Mouse (Mus musculus) olfactory bulb, adult 2 months (tissue): ENCODE measurements around the gene Bpifb6.

Source experiments
- CTCF ChIP-seq: fragments of 200-500 bp; IDR thresholded peaks from 2 replicates; pipeline ENCODE4 v1.5.1; 2012; ENCODE audit warnings: low read depth, mild to moderate bottlenecking, low read length, moderate library complexity; ENCODE audit not compliant: insufficient read depth
- POLR2A ChIP-seq: fragments of 200-500 bp; IDR thresholded peaks from 2 replicates; pipeline ENCODE4 v1.6.1; 2012; ENCODE audit warnings: mild to moderate bottlenecking, low read depth, low read length, moderate library complexity; ENCODE audit not compliant: insufficient read depth

DNA sequence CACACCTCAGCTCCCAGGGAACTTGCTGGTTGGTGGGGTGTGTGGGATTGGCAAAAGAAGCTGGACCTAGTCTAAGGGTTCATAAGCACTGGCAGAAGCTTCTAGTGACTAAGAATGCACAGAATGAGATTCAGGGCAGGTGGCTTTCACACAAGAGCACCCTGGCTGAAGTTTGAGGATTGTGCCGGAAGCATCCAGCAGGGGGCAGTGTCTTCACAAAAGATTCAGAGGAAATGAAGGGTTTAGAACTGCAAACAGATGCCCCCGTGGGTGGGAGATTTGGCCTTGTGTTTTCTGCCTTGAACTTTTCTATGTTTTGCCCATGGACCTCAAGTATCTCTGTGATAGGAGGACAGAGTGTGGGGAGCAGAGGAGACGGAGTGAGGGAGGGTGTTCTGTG is 43.3 kb downstream of the Bpifb6 start:
- TF ChIP-seq POLR2A: no peak
- TF ChIP-seq CTCF: peak; percentile 58
